Mouse (Mus musculus) testis, adult 2 months (tissue): ENCODE measurements around the gene Sh2b1.

ENCODE experiments used
- CTCF ChIP-seq: fragments of 200-500 bp; IDR thresholded peaks from 2 replicates; pipeline ENCODE4 v1.5.1; 2012; ENCODE audit warnings: low read depth, mild to moderate bottlenecking, inconsistent platforms, low read length, moderate library complexity; ENCODE audit not compliant: control insufficient read depth, insufficient read depth, insufficient replicate concordance
- POLR2A ChIP-seq: fragments of 200-500 bp; IDR thresholded peaks from 2 replicates; pipeline ENCODE4 v1.6.1; 2012; ENCODE audit warnings: low read depth, mild to moderate bottlenecking, inconsistent platforms, low read length, moderate library complexity; ENCODE audit not compliant: control insufficient read depth

GRCm38 (mm10) chr7:126453861-126454260 lies 21.4 kb downstream of the Sh2b1 start:
- TF ChIP-seq POLR2A, result no peak
- TF ChIP-seq CTCF, result no peak
